Mouse (Mus musculus): ENCODE results near the gene Cdh1. TPM values are rescaled to one million over a fixed set of nuclear protein-coding genes. Genes with fewer than 3 reads are reported as not detected.
A peak's percentile ranks its signal among the peaks of the same experiment; 100 is the strongest.
"Not testable (repeated sequence)": the region's sequence is repeated elsewhere in the genome, so short reads cannot be mapped to it uniquely, and the experiment has no call there.

Cdh1 gene
- polyA plus RNA-seq, 1 experiment from 2014 or later, result 5.6 TPM

DNA sequence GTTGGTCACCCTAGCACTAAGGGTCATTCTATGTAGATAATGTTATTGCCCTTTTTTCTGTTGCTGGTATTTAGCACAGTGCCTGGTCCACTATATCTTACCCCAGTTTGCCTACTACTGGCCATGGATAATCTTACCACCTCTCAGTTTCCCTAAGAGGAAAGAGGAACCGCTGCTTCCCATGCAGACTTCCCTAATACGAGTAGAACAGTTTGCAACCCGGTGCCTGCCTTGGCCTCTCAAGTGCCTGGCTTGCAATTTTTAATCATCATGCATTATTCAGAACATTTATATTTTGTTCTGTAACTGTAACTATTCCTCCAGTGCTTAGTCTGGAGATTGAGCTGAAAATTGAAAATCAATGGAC, 17.5 kb upstream of the Cdh1 start:
- Histone ChIP-seq H3K27me3 (ENCODE audit: control insufficient read depth, insufficient read depth, low read length) (no peaks in the 10 kb centered on the region), H3K4me1 (ENCODE audit: control insufficient read depth, insufficient read depth, low read length) (no peaks in the 10 kb centered on the region), H3K9me3 (ENCODE audit: control insufficient read depth, low read length) (no peaks in the 10 kb centered on the region), H3K4me3 (ENCODE audit: low read depth, low read length) (no peak overlapping the region), H3K36me3 (ENCODE audit: control insufficient read depth, insufficient read depth, low read length) (no peaks in the 10 kb centered on the region), H3K9ac (ENCODE audit: low read length) (no peak overlapping the region), H3K27ac (ENCODE audit: low read depth, low read length) (no peak overlapping the region), H3K4me2 (ENCODE audit: low read depth) (no peak overlapping the region)
- no peak for ATAC-seq (ENCODE audit: insufficient read depth, low FRiP score, low TSS enrichment)
- WGBS, result 93% methylated on average over 3 of the region's 3 CpGs
- DNase-seq (ENCODE audit: low spot score), result no peak

DNA sequence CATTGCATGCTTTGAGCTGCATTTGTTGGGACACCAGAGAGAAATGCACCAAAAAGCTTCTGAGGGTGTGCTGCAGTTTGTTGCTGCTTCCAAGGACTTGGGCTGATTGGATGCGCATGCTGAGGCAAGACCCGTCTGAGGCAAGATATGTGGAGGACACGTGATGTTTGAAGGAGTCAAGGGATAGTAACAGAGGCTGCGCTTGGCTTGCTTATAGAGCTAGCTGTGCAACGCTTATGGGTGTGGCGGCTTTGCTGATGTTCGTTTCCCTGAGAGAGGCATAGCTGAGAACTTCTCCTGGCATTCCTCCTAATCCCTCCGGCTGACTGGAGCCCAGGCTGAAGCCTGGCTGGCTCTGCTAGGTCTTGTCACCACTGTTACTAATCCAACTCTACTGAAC, 16.3 kb upstream of the Cdh1 start:
- no peaks in the 10 kb centered on the region for H3K36me3 ChIP-seq (ENCODE audit: control insufficient read depth, insufficient read depth, low read length)
- 92% methylated on average over 8 of the region's 8 CpGs for WGBS

DNA sequence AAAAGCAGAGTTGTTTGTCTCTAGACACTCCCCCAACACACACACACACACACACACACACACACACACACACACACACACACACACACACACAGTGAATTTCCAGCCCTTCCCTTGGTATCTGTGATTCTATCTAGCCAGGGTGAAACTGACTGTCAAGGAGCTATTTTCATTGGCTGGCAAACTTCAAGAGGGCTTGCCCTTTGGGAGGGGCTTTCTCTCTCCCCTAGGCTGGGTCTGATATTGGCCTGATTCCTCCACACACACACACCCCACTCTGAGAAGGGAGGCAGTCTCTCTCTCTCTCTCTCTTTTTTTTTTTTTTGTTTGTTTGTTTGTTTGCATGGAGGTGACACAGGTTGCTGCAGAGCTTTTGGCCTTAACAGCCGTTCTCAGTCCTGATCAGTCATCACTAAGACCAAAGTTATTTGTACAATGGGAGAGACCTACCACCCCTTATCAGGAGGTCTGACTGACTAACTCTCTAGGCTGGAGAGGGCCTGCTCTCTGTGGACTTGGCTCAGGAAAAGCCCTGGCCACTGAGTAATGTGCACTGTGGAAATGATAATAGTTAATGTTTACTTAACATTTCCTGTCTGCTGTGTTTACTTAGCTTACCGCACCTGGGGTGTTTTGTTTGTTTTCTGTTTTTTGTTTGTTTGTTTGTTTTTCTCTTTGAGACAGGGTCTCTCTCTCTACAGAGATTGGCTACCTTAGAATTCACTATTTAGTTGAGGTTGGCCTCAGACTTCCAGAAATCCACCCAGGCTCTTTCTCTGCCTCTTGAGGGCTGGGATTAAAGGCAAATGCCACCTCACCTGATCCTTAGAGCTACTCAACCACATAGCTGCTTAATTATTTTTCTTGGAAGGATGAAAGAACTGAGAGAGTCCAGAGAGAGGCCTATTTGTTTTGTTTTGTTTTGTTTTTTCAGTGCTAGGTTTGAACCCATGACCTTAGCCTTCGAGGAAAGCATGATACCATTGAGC, 14.4 kb upstream of the Cdh1 start:
- ATAC-seq (ENCODE audit: insufficient read depth, low FRiP score, low TSS enrichment), result no peak
- WGBS, result 75% methylated on average over 3 of the region's 3 CpGs
- no peaks in the 10 kb centered on the region for H3K9me3 ChIP-seq (ENCODE audit: control insufficient read depth, low read length)

More for the DNA sequence above, 16.3 kb upstream of the Cdh1 start:
- no peak overlapping the region for H3K4me3 ChIP-seq (ENCODE audit: low read depth, low read length)
- no peak overlapping the region for H3K4me2 ChIP-seq (ENCODE audit: low read depth)
- no peaks in the 10 kb centered on the region for H3K27me3 ChIP-seq (ENCODE audit: control insufficient read depth, insufficient read depth, low read length)
- no peak overlapping the region for H3K9ac ChIP-seq (ENCODE audit: low read length)
- no peak for DNase-seq (ENCODE audit: low spot score)
- no peaks in the 10 kb centered on the region for H3K4me1 ChIP-seq (ENCODE audit: control insufficient read depth, insufficient read depth, low read length)
- H3K9me3 ChIP-seq (ENCODE audit: control insufficient read depth, low read length), result no peaks in the 10 kb centered on the region
- no peak overlapping the region for H3K27ac ChIP-seq (ENCODE audit: low read depth, low read length)
- ATAC-seq (ENCODE audit: insufficient read depth, low FRiP score, low TSS enrichment), result no peak

DNA sequence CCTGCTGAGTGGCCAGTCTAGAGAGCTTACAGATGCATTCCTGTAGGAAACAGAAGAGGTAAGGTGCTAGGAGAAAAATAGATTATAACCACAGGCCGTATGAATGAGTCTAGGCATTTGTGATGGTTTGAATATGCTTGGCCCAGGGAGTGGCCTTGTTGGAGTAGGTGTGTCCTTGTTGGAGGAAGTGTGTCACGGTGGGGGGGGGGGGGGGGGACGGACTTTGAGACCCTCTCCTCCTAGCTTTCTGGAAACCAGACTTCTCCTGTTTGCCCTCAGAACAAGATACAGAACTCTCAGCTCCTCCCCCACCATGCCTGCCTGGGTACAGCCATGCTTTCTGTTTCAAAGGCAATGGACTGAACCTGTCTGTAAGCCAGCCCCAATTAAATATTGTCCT, 10.7 kb upstream of the Cdh1 start:
- WGBS, result 76% methylated on average over 2 of the region's 3 CpGs
- no peak overlapping the region for H3K4me3 ChIP-seq (ENCODE audit: low read depth, low read length)
- no peaks in the 10 kb centered on the region for H3K9me3 ChIP-seq (ENCODE audit: control insufficient read depth, low read length)
- no peak overlapping the region for H3K9ac ChIP-seq (ENCODE audit: low read length)
- ATAC-seq (ENCODE audit: insufficient read depth, low FRiP score, low TSS enrichment) (no peak), DNase-seq (ENCODE audit: low spot score) (no peak)
- H3K27me3 ChIP-seq (ENCODE audit: control insufficient read depth, insufficient read depth, low read length), result no peaks in the 10 kb centered on the region
- H3K36me3 ChIP-seq (ENCODE audit: control insufficient read depth, insufficient read depth, low read length), result no peaks in the 10 kb centered on the region
- no peak overlapping the region for H3K27ac ChIP-seq (ENCODE audit: low read depth, low read length)
- H3K4me1 ChIP-seq (ENCODE audit: control insufficient read depth, insufficient read depth, low read length), result no peaks in the 10 kb centered on the region
- H3K4me2 ChIP-seq (ENCODE audit: low read depth), result no peak overlapping the region

More for the DNA sequence above, 14.4 kb upstream of the Cdh1 start:
- H3K27ac ChIP-seq (ENCODE audit: low read depth, low read length), result no peak overlapping the region
- no peak overlapping the region for H3K4me3 ChIP-seq (ENCODE audit: low read depth, low read length)
- DNase-seq (ENCODE audit: low spot score), result no peak
- H3K4me1 ChIP-seq (ENCODE audit: control insufficient read depth, insufficient read depth, low read length), result no peaks in the 10 kb centered on the region
- no peaks in the 10 kb centered on the region for H3K36me3 ChIP-seq (ENCODE audit: control insufficient read depth, insufficient read depth, low read length)
- no peaks in the 10 kb centered on the region for H3K27me3 ChIP-seq (ENCODE audit: control insufficient read depth, insufficient read depth, low read length)
- no peak overlapping the region for H3K4me2 ChIP-seq (ENCODE audit: low read depth)
- no peak overlapping the region for H3K9ac ChIP-seq (ENCODE audit: low read length)

DNA sequence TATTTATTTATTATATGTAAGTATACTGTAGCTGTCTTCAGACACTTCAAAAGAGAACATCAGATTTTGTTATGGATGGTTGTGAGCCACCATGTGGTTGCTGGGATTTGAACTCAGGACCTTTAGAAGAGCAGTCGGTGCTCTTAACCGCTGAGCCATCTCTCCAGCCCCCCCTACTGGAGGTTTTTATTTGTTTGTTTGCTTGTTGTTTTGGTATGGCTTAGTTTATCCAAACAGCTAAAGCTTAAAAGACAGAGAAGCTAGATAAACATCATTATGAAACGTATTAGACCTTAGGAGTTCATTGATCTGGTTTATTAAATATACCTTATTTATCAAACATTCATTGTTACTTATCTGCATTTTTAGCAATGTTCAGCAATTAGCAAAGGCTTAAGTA, 7.5 kb upstream of the Cdh1 start:
- H3K27ac ChIP-seq (ENCODE audit: low read depth, low read length); H3K36me3 ChIP-seq (ENCODE audit: control insufficient read depth, insufficient read depth, low read length); H3K9me3 ChIP-seq (ENCODE audit: control insufficient read depth, low read length); H3K4me3 ChIP-seq (ENCODE audit: low read depth, low read length); H3K4me2 ChIP-seq (ENCODE audit: low read depth); ATAC-seq (ENCODE audit: insufficient read depth, low FRiP score, low TSS enrichment); H3K27me3 ChIP-seq (ENCODE audit: control insufficient read depth, insufficient read depth, low read length); H3K4me1 ChIP-seq (ENCODE audit: control insufficient read depth, insufficient read depth, low read length); H3K9ac ChIP-seq (ENCODE audit: low read length); DNase-seq (ENCODE audit: low spot score): not testable (repeated sequence)
- 92% methylated on average over 3 of the region's 3 CpGs for WGBS

DNA sequence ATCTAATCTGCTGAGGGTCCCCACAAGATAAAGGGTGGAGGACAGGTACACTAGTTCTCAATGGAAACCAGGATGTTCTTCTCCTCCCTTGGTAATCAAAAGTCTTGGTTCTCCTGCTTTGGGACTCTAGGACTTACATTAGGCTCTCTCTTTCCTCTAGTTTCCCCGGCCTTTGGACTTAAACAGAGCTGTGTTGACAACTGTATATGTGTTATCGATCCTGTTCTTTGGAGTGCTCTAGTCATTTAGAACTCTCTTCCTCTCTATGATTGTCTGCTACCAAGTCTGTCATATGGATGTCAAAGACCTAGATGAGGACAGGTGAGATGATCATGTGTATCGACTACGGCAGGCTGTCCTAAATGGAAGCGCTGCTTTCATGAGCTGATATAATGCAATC, 6.1 kb upstream of the Cdh1 start:
- Histone ChIP-seq H3K27me3 (ENCODE audit: control insufficient read depth, insufficient read depth, low read length) (peaks cover 2% of the 10 kb centered on the region), H3K4me2 (ENCODE audit: low read depth) (no peak overlapping the region), H3K27ac (ENCODE audit: low read depth, low read length) (no peak overlapping the region), H3K9ac (ENCODE audit: low read length) (no peak overlapping the region), H3K4me1 (ENCODE audit: control insufficient read depth, insufficient read depth, low read length) (no peaks in the 10 kb centered on the region), H3K36me3 (ENCODE audit: control insufficient read depth, insufficient read depth, low read length) (no peaks in the 10 kb centered on the region), H3K9me3 (ENCODE audit: control insufficient read depth, low read length) (no peaks in the 10 kb centered on the region), H3K4me3 (ENCODE audit: low read depth, low read length) (no peak overlapping the region)
- ATAC-seq (ENCODE audit: insufficient read depth, low FRiP score, low TSS enrichment) (no peak), DNase-seq (ENCODE audit: low spot score) (no peak)
- WGBS, result 97% methylated on average over 5 of the region's 5 CpGs

DNA sequence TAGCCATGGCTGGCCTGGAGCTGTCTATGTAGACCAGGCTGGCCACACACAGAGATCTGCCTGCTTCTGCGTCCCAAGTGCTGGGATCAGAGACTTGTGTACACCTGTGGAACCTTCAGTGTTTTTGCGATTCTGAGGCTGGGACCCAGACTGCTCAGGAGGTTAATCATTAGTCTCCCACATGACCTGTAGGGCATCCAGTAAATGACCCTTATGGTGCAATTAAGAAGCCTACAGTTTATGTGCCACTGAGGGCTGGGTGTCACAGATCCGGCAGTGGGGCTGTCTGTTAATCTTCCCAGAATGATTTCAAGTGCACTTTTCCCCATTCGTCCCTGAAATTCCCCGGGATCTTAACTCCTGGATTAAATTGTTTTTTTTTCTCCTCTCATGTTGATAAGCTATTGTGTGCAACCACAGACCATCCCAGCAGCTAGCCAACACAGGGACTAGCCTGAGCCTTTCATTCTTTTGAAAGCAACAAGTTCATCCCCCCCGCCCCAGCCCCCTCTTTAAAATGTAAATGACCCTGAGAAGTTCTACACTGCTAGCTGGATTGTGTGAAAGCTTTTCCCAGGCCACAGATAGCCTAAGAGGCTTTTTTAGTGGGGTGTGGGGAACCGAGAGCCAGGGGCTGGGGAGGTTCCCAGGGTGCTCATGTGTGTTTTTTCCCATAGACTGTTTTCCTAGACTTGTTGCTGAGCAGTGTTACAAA, 3.7 kb upstream of the Cdh1 start:
- H3K4me1 ChIP-seq (ENCODE audit: control insufficient read depth, insufficient read depth, low read length), result peaks cover 12% of the 10 kb centered on the region
- no peak for ATAC-seq (ENCODE audit: insufficient read depth, low FRiP score, low TSS enrichment)
- 25% methylated on average over 7 of the region's 7 CpGs for WGBS
- H3K27me3 ChIP-seq (ENCODE audit: control insufficient read depth, insufficient read depth, low read length), result peaks cover 26% of the 10 kb centered on the region
- DNase-seq (ENCODE audit: low spot score), result no peak
- no peak overlapping the region for H3K27ac ChIP-seq (ENCODE audit: low read depth, low read length)
- H3K9ac ChIP-seq (ENCODE audit: low read length), result no peak overlapping the region
- H3K36me3 ChIP-seq (ENCODE audit: control insufficient read depth, insufficient read depth, low read length), result no peaks in the 10 kb centered on the region
- no peak overlapping the region for H3K4me2 ChIP-seq (ENCODE audit: low read depth)
- no peak overlapping the region for H3K4me3 ChIP-seq (ENCODE audit: low read depth, low read length)
- no peaks in the 10 kb centered on the region for H3K9me3 ChIP-seq (ENCODE audit: control insufficient read depth, low read length)

DNA sequence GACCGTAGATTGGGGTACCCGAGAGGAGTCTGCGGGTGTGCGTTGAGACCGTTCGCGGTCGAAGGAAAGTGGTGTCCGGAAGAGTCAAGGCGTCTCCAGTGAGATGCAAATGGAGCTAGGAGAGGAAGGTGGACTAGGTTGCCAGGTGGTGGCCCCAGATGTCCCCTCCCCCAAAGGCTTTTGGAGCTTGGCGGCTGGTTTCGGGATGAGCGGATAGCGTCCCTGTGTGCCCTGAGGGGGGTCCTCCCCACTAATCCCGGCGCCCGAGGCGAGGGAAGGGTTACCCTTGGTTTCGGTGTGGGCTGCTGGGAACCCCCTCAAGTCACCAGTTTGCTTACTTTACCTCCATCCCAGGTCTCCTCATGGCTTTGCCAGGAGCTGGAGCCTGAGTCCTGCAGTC, 782 bp downstream of the Cdh1 start:
- under 1% methylated on average over 19 of the region's 19 CpGs for WGBS
- no peaks in the 10 kb centered on the region for H3K36me3 ChIP-seq (ENCODE audit: control insufficient read depth, insufficient read depth, low read length)
- peak overlapping the region; percentile 43 for H3K4me3 ChIP-seq (ENCODE audit: low read depth, low read length)
- peaks cover 12% of the 10 kb centered on the region for H3K4me1 ChIP-seq (ENCODE audit: control insufficient read depth, insufficient read depth, low read length)
- peak overlapping the region; percentile 79 for H3K4me2 ChIP-seq (ENCODE audit: low read depth)
- H3K9ac ChIP-seq (ENCODE audit: low read length), result no peak overlapping the region
- DNase-seq (ENCODE audit: low spot score), result no peak
- no peaks in the 10 kb centered on the region for H3K9me3 ChIP-seq (ENCODE audit: control insufficient read depth, low read length)
- H3K27me3 ChIP-seq (ENCODE audit: control insufficient read depth, insufficient read depth, low read length), result peaks cover 41% of the 10 kb centered on the region
- H3K27ac ChIP-seq (ENCODE audit: low read depth, low read length), result no peak overlapping the region
- ATAC-seq (ENCODE audit: insufficient read depth, low FRiP score, low TSS enrichment), result no peak
